Mouse (Mus musculus) kidney, adult 2 months (tissue): ENCODE data around the gene Csrp1.

ENCODE experiments used
- CTCF ChIP-seq: fragments of 200-500 bp; conservative IDR thresholded peaks from 2 replicates; pipeline ENCODE4 v1.5.1; 2011; ENCODE audit warnings: low read depth, mild to moderate bottlenecking, control low read depth, low read length, moderate library complexity, mixed read lengths; ENCODE audit not compliant: insufficient read depth, insufficient read length
- POLR2A ChIP-seq: fragments of 200-500 bp; IDR thresholded peaks from one replicate; pipeline ENCODE4 v1.6.1; 2011; ENCODE audit warnings: low read depth, low read length, control low read depth

DNA sequence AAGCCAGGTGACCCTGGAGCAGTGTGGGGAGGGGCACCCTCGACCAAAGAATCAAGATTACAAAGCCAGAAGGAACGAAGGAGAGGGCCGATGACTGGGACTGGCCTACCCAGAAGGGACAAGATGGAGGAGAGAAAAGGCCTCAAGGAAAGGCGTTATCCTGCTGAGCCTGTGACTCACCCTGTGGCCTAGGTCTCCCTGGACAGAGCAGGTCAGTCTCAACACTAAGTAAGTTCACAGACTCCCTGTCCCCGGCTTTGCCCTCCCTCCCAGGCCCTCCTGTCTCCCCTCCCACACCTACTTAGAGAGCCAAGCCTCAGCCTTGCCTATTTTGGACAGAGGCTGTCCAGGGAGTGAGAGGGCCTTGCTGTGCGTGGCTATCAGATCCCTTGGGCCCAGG is at the start of gene Csrp1:
- TF ChIP-seq POLR2A, result no peak
- no peak for TF ChIP-seq CTCF
